Mouse (Mus musculus): ENCODE data around the gene Magi2.

The Magi2 gene

DNA sequence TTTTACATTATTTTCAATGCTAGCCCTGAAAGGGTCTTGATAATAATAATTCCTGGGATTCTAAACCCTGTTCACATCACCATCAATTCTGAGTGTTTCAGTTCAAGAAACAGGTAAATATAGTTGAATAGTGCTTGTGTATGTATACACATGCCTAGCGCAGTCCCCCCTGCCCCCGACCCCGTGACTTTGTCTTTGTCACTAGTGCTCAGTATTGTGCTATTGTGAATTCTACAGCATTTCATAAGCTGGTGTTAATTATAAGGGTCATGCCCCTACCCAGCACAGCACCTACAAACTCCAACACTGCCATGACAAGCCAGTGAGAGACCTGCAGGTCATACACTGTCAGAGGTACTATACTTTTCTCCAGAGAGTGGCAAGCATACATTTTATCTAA is 520.8 kb downstream of the Magi2 start:
- no peak for DNase-seq (ENCODE audit: low spot score)

DNA sequence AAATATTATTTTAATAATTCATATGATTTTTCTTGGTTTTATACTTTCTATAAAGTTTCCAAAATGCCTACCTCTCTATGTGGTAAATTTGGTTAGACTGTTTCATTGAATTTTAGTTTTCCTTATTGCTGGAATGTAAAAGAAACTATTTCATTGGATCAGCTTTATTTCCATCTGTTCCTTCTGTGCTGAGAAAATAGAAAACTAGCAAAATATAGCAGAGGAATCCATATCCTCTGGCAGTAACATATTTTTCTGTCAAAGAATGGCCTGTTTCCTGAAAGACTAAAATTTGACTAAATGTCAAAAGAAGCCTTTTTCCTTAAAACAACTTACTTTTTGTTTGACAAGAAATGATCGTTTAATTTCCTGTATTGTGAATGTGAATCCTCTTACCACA is 552.4 kb downstream of the Magi2 start:
- DNase-seq (ENCODE audit: low spot score): no peak

DNA sequence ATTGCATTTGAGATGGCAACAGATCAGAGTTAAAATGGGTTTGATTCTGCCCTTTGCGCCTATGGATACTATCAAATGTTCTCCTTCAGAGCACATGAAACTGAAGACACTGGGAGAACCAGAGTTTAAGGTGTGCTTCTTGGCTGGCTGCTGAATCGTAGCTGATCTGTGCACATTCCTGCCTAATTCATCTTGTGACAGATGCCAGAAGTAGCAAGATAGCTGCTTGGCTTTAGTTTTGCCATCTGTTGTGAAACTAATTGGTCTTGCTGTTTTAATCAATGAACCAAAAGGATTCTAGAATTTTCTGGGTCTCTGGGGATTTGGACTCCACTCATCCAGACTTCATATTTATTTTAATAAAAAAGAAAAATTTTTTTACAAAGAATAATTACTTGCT is 553.2 kb downstream of the Magi2 start:
- no peak for DNase-seq (ENCODE audit: low spot score)

DNA sequence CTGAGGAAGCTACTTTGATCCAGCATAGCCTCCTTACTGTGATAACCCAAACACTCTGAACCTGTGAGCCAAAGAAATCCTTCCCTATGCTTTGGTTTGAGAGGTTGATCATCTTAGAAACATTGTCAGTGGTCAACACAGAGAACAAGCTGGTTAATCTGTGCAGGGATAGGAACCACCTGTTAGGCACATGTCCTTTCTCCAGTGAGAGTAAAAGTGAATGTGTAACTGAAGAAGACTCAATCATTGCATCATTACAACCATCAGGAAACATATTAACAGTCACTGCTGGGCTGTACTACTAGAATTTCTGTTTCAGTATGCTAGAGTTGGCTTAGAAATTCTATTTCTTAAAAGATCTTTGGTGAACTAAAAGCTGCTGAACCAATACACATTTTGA is 558.5 kb downstream of the Magi2 start:
- DNase-seq (ENCODE audit: low spot score): no peak

DNA sequence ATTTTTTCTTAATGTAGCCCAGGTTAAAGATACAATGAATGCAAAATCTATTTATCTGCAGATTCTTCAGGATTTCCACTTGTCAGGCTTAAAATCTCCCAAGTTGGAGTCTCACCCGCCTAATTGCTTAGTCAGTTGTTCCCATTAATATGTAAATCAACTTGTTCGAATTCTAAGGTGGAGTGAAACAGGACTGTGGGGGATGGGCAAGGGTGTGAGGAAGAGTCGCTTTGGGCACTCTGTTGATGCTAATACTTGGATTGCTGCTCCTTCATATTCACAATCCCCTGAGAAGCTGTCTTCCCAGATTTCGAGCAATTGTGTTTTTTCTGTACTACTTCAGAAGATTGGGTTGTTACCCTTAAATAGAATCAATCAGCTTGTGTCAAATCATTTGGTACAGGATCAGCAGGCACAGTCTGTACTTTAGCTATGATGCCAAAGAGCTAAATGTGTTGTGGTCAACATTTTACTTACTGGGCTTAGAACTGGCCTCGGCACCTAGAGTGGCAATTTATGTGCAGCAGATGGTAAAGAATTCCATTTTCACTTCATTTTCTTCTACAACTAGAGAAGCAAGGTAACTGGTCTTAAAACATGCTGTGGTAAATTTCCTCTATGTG is 560.8 kb downstream of the Magi2 start:
- DNase-seq (ENCODE audit: low spot score): no peak

DNA sequence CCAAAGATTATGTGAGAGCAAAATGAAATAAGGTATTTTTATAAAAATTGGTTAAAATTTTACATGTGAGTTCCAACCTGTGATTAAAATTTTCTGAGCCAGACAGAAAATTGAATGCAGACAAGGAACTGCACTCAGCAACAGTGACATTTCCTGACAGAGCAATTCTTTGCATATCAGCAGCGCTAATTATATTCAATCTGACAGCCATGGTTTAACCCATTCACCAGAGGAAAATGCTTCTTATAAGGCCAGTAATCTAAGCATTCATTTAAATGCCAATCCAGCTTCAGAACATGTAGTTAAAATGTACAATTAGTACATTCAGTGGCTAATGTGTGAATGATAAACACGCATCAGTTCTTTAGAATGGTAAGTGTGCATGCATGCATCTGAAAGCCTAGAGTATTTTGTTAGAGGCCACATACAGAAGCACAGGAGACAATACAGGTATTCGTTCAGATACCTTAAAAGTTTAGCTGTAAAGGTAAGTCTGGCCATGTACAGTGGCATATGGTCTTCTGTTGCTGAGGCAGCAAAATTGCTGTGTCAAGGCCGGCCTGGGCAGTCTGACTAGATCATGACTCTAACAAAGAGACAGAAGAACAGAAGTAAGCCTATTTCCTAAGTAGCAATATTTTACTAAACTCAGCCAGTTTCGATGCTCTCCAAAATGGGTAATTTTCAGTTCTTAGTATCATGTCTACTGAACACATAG is 576.4 kb downstream of the Magi2 start:
- no peak for DNase-seq (ENCODE audit: low spot score)

DNA sequence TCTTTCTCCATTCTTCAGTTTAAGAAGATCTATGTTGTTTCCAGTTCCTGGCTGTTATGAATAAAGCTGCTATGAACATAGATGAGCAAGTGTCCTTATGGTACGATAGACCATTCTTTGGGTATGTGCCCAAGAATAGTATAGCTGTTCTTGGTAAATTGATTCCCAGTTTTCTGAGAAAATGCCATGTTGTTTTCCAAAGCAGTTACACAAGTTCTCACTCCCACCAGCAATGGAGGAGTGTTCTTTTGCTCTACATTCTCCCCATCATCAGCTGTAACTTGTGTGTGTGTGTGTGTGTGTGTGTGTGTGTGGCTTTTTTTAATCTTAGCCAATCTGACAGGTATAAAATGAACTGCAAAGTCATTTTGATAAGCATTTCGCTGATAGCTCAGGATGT is 595.7 kb downstream of the Magi2 start:
- no peak for DNase-seq (ENCODE audit: low spot score)

DNA sequence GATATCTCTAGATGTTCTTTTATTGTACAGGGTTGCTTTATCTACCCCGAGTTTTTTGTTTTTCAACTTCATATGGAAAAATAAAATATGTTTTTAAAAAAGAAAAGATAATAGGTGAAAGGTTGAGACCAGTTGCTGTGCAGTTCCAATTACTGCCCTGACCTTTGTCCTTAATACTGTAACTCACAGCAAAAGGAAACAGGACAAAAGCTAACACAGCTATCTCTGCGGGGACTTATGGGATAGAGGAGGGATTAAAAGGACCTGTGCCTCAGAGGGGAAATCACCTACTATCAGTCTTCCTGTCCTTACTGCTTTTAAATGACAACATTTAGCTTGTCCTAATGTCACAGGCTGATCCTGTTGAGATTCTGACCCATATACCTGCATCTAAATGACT is 599.1 kb downstream of the Magi2 start:
- no peak for DNase-seq (ENCODE audit: low spot score)

DNA sequence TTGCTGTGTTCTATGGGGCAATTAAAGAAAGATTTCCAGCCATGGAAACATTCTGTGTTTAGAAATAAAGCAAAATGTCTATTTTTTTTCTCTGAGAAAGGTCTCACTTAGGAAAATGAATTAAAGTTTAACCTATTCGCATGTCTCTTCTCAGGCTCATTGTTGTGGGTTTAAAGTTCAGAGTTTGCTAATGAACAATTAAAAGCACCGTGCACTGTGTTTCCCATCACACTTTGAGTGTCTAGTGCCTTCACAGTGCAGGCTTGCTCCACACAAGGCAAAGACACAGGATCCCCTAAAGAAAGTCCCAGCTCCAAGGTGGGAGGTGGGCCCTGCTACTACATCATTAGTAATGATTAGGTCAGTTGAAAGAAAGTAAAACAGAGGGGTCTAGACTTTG is 602.5 kb downstream of the Magi2 start:
- DNase-seq (ENCODE audit: low spot score): no peak

DNA sequence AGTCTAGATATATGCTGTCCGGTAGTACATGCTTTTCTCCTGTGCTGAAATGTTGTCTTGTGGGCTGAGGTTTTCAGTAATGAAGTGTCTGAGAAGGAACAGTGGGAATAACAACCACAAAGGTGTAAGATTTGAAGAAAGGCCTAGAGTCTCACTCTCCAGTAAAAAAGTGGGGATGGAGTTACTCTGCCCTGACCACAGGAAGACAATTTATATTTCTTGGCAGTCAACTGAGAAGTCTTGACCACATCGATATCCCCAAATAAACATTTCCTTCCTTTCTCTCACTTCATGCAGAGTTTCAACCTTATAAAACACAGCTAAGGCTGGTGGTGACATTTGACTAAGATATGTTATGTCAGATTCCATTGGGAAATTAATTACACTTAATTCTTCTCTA is 636.0 kb downstream of the Magi2 start:
- no peak for DNase-seq (ENCODE audit: low spot score)

DNA sequence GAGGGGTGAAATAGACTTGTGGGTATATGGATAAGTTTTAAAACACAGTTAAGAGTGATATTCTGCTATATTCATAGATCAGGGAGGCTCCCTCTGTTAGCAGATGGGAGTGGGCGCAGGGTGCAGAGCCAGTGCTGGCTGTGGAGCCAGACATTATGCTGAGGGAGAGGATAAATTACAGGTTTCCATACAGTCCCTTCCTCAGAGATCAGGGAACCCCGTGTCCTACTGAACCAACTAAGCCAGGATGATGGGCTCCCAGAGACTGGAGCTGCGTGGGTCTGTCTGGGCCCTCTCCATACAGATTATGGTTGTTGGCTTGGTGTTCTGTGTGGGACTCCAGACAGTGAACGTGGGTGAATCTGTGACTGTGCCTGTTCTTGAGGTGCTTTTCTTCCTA is 643.6 kb downstream of the Magi2 start:
- no peak for DNase-seq (ENCODE audit: low spot score)

DNA sequence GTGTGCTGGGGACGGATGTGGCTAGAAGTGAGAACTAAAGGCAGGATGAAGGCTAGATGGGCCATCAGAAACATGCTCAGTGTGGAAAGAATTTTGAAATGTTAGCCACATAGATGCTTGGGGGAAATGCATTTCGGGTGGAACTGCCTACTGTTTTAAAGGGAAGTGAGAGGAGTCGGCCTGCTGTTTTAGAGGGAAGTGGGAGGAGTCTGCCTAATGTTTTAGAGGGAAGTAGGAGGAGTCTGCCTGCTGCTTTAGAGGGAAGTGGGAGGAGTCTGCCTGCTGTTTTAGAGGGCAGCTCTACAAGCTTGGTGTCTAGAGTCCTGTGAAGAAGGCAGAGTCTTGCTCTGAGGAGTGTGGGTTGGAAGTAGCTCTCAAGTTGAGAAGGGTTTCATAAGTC is 664.9 kb downstream of the Magi2 start:
- peak; percentile 3 for DNase-seq (ENCODE audit: low spot score)

DNA sequence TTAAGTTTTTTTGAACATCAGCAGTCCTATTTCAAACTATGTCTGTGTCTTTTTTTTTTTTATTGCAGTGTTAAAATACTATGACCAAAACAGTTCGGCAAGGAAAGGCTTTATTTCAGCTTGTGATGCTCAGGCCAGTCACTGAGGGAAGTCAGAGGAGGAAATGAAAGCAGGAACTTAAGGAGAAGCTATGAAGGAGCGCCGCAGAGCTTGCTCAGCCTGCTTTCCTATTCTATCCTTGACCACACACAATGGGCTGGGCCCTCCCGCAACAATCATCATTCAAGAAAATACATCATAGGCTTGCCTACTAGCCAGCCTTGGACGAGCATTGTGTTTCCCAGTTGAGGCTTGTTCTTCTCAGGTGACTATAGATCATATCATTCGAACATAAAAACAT is 669.1 kb downstream of the Magi2 start:
- no peak for DNase-seq (ENCODE audit: low spot score)

DNA sequence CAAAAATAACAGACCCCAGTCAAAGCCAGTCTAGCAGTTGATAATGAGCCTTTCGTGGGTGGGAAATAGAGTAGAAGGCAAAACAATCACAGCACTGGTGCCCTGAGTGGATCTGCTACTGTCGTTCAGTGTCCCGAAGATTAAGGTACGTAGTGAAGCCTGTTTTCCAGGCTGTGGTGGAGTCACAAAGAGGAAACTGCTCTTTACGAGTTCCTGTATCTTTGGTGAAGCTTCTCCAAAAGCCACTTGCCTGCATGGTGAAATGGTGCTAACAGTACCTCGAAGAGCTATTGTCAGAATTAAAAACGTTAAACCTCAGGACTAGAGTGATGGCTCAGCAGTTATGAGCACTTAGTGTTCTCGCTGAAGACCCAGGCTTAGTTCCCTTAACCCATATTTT is 674.8 kb downstream of the Magi2 start:
- DNase-seq (ENCODE audit: low spot score): no peak

DNA sequence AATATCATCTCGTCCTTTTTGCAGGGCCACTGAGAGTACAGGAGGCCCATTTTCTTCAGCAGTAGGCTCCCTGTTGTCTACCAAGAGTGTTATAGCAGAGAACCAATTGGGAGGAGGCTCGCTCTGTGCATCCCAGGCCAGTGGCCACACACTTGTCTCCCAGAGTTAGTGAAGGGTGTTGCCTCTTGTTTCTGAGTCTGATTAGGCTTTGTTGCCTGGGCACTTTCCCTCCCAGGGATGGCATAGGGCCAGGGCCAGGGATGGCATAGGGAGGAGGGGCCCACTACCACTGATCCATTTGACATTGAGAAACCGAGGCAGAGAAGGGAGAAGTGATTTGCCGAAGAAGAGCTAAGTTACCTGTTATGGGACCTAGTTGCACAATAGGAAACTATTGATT is 679.8 kb downstream of the Magi2 start:
- no peak for DNase-seq (ENCODE audit: low spot score)

DNA sequence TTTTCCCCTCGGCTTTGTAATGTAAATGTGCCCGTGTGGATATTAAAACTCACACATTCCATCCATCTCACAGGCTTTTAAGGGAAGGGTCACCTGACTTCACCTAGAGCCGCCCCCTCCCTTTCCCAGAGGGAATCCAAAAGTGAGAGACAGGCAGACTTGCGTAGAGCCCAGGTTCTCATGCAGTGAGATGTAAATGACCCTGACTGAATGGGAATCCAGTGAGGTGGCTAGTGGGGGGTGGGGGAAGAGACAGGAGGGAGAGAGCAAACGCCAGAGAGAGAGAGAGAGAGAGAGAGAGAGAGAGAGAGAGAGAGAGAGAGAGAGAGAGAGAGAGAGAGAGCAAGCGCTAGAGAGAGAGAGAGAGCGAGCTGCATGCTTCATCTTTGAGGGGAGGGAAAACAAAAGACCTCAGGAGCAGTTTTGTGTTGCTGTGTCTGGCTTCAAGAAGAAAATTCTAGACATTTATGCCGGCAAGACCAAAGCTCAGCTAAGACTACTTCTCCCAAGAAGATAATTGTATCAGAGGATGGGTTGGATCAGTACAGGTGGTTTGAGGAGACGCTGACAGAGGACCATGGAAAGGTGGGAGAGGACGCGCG is 680.6 kb downstream of the Magi2 start:
- no peak for DNase-seq (ENCODE audit: low spot score)

DNA sequence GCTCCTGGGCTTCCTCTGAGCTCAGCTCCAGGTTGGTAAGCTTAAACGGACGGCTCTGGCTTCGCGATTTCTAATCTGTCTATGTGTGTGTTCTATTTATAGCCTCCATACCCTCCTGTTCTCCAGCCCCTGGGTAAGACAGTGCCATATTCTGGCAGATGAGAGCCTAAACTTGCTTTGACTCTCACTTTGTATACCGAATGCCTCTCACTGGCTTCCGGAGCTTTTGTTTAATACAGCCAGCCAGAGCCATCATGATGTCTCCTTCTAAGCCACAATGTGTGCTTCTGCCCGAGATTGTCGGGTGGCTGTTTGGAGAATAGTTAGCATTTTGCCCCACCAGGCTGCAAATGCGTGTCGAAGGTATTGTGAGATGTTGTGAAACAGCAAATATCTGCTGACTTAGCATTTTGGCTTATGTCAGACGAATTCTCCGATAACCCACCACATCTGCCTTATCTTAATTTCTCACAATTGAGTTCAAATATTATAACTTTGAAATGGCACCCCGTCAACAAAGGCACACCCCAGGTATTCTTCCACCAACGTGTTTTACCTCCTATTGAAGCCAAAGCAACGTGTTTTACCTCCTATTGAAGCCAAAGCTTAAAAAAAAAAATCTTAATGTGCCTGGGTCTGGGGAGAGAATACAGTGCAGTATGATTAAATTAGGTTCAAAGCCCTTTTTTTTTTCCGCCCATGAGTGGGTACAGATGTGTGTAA is 681.3 kb downstream of the Magi2 start:
- DNase-seq (ENCODE audit: low spot score): no peak

DNA sequence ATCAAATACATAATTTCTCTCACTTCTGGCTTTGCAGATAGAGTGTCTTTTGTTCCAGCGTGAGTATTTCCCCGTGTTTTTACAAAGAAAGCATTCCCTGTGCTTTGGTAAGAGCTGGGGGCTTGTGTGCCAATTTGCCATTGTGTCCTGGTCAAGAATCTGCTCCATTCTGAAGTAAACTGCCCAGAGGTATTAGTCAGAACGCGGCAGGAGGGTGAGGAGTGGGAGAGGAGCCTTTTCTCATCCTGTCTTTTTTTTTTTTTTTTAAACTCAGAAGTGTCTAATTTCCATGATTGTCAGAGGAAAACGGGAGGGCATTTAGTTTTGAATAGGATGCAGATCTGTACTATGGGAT is 681.8 kb downstream of the Magi2 start:
- DNase-seq (ENCODE audit: low spot score): no peak

DNA sequence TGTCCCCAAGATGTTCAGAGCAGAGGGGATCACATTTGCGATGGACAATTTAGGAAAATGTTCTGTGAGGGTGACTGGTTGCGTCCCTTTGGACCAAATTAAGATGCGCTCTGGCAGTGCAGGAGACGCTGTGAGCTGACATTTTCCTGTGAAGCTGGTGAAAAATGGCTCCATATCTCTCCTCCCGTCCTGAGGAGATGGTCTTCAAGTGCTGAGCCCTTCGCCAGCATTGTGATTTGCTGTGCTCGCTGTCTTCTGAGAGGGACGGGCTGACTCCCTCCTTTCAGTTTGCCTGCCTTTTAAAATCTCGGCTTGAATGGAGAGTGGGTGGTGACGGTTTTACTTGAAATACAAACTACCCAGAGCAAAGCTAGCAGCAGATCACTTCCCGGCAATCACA is 682.2 kb downstream of the Magi2 start:
- DNase-seq (ENCODE audit: low spot score): no peak

DNA sequence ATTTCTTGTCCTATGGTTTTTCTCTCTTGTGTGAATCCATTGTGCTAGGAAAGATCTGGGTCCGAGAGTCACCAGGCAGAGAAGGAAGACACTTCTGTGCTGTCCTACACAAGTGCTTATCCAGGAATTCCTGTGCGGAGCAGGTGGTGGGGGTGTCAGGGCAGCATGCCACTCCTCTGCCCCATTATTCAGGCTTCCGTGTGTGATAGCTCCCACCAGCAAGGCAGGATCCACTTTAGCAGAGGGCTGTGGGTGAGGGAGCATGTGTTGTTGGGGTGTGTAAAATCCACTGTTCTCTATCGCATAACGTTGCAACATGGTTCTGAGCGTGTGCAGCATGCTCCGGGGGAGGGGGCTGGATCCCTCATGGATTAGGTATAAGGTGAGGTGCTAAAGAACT is 682.8 kb downstream of the Magi2 start:
- DNase-seq (ENCODE audit: low spot score): no peak

DNA sequence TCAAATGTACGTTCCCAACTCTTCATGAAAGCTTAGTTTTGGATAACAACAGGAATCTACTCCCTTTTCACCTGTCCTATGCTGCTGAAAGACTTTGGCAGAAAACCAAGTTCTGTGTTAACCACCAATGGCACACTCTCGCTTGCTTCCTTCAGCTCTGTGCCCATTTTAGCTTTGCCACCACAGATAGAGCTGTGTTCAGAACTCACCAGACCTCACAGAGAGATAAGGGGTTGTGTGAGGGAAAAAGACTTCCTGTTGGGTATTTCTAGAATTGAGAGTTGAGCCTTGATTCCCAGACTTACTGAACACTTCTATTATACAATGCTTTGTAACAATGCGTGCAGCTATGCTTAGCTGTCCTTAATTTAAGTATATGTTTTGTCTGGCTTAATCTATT is 705.3 kb downstream of the Magi2 start:
- no peak for DNase-seq (ENCODE audit: low spot score)

DNA sequence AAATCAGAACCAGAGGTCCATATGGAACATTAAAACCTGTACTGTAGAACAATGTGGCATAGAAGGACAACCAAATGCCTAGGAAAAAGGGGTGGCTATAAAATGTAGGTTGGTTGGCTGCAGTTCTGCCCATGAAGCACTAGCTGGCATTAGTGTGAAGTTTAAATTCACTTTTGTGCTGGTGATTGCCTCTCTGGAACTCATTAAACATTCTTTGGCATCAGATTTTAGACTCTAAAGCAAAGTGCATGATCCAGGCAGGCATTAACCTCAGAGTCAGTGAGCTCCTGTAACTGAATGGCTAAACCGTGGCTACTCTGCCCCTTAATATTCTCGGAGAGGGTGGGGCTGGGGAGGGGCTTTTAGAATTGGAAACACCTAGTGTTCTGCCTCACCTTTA is 706.4 kb downstream of the Magi2 start:
- DNase-seq (ENCODE audit: low spot score): no peak

DNA sequence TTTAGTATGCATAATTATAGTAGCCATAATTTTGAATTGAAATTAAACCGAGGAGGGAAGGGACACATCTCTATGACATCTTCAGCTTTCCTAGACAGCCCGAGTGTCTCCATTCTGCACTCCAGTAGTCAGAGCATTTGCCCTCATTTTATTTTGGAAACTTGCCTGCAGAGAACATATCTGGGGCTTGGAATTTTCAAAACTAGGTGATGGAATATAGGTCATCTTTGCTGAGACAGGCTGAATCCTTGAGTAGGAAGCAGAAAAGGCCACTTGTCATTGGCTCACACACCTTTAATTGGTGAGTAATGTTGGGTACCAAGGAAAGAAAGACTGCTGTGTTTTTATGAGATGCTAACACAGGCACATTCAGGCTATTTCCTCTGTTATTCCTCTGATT is 724.3 kb downstream of the Magi2 start:
- no peak for DNase-seq (ENCODE audit: low spot score)

All from lung, postnatal 25 days (tissue).